Mouse (Mus musculus) retina, postnatal 1 day (tissue): ENCODE measurements around the gene Atp1b2.

Experiments used
- DNase-seq: peaks from one replicate; pipeline ENCODE4 v3.0.0-alpha.2; 2012

The Atp1b2 gene

GRCm38 (mm10) chr11:69579128-69580017, 26.4 kb downstream of the Atp1b2 start:
- peak; percentile 99 for DNase-seq

- DNase-seq = no peak
These were observed 27.4 kb downstream of the Atp1b2 start for GRCm38 (mm10) chr11:69578301-69578700.

GRCm38 (mm10) chr11:69576307-69576706, 29.4 kb downstream of the Atp1b2 start:
- DNase-seq = no peak

GRCm38 (mm10) chr11:69575220-69575619, 30.5 kb downstream of the Atp1b2 start:
- DNase-seq = peak; percentile 70

GRCm38 (mm10) chr11:69565131-69565530, 40.6 kb downstream of the Atp1b2 start:
- no peak for DNase-seq

- DNase-seq = no peak
These were observed 41.4 kb downstream of the Atp1b2 start for GRCm38 (mm10) chr11:69564391-69564790.

GRCm38 (mm10) chr11:69563373-69563772, 42.4 kb downstream of the Atp1b2 start:
- DNase-seq = no peak

GRCm38 (mm10) chr11:69560896-69561854, 44.6 kb downstream of the Atp1b2 start:
- peak; percentile 60 for DNase-seq

GRCm38 (mm10) chr11:69559851-69560765, 45.6 kb downstream of the Atp1b2 start, which contains the start of gene Efnb3:
TSS of gene Efnb3 (minus strand) at chr11:69560205.
- peak; percentile 86 for DNase-seq

- DNase-seq = peak; percentile 19
These were observed 46.6 kb downstream of the Atp1b2 start for GRCm38 (mm10) chr11:69559183-69559582.

GRCm38 (mm10) chr11:69558756-69559155, 47.0 kb downstream of the Atp1b2 start:
- no peak for DNase-seq

GRCm38 (mm10) chr11:69557381-69557958, 48.3 kb downstream of the Atp1b2 start:
- peak; percentile 82 for DNase-seq

- DNase-seq = no peak
These were observed 51.1 kb downstream of the Atp1b2 start for GRCm38 (mm10) chr11:69554539-69555140.

- no peak for DNase-seq
These were observed 52.4 kb downstream of the Atp1b2 start for GRCm38 (mm10) chr11:69553341-69553721.

GRCm38 (mm10) chr11:69552622-69553340, 53.0 kb downstream of the Atp1b2 start:
- DNase-seq = peak; percentile 92

GRCm38 (mm10) chr11:69551310-69551709, 54.4 kb downstream of the Atp1b2 start:
- DNase-seq = no peak
